Mouse (Mus musculus): ENCODE results near the gene Celf5.

GRCm38 (mm10) chr10:81472403-81473002, 10.0 kb downstream of the Celf5 start:
- no peak for TF ChIP-seq CTCF (IDR thresholded peaks at IDR 0.05; ENCODE audit: low read depth)
- TF ChIP-seq EP300 (IDR thresholded peaks at IDR 0.05; ENCODE audit: low read depth), result no peak
